Mouse (Mus musculus) lung, adult 2 months (tissue): ENCODE data around the gene Mpdu1.

Experiments
- CTCF ChIP-seq: fragments of 200-500 bp; IDR thresholded peaks from 2 replicates; pipeline ENCODE4 v1.5.1; 2011; ENCODE audit warnings: mild to moderate bottlenecking, low read length, control low read depth; ENCODE audit not compliant: insufficient read depth
- POLR2A ChIP-seq: fragments of 200-500 bp; IDR thresholded peaks from 2 replicates; pipeline ENCODE4 v1.6.1; 2011; ENCODE audit warnings: low read depth, mild to moderate bottlenecking, control low read depth, low read length, borderline replicate concordance; ENCODE audit errors: extremely low read depth

DNA sequence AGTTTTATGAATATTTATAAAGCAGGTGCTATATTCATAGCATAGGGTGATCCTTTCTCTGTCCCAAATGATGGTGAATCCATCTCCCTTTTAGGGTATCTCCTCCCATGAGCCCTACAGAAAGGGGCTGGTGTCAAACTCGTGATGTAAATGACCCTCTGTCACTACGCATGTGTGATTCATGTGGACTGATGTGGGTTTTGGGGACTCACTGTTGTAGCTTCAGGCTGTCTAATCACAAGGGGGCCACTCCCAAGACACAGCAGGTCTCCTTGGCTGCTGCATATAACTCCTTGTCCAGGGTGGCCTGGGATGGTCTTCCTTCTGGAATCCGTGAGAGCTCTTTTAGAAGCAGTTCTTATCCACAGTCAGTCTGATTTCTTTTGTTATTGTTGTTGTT lies 48.0 kb upstream of the Mpdu1 start:
- TF ChIP-seq CTCF (no peak), POLR2A (no peak)
